Mouse (Mus musculus) embryonic facial prominence, embryonic 11.5 days (tissue): ENCODE data around the gene Gli2. TPM values are rescaled to one million over a fixed set of nuclear protein-coding genes. Genes with fewer than 3 reads are reported as not detected.

Experiments used
- ATAC-seq: fragments of 200-750 bp; cut with Nextera tagmentation; replicated peaks from 2 replicates; pipeline ENCODE4 v1.8.0; 2017; ENCODE audit warnings: low read depth; ENCODE audit not compliant: insufficient number of reproducible peaks, low FRiP score, low TSS enrichment
- DNase-seq: peaks from one replicate; pipeline ENCODE4 v3.0.0-alpha.2; 2015; ENCODE audit warnings: low spot score
- H3K27ac ChIP-seq: fragments of 300-500 bp; sonication (generic); replicated peaks from 2 replicates; pipeline ENCODE4 v1.5.1; 2014; ENCODE audit warnings: mild to moderate bottlenecking, low read depth, low read length, control low read depth
- H3K27me3 ChIP-seq: fragments of 300-500 bp; sonication (generic); 2 replicates; pipeline ENCODE4 v1.6.1; 2014; ENCODE audit warnings: mild to moderate bottlenecking, low read length, moderate library complexity, mixed read lengths; ENCODE audit not compliant: control insufficient read depth, insufficient read depth
- H3K36me3 ChIP-seq: fragments of 300-500 bp; sonication (generic); replicated peaks from 2 replicates; pipeline ENCODE4 v1.6.1; 2014; ENCODE audit warnings: low read depth, mild to moderate bottlenecking, low read length, moderate library complexity, mixed read lengths; ENCODE audit not compliant: control insufficient read depth, insufficient read depth
- H3K4me1 ChIP-seq: fragments of 300-500 bp; sonication (generic); 2 replicates; pipeline ENCODE4 v1.6.1; 2014; ENCODE audit warnings: low read length, mixed read lengths; ENCODE audit not compliant: control insufficient read depth, insufficient read depth
- H3K4me2 ChIP-seq: fragments of 300-500 bp; sonication (generic); 2 replicates; pipeline ENCODE4 v1.6.1; 2014; ENCODE audit warnings: low read depth, mild to moderate bottlenecking, control low read depth, low read length, moderate library complexity
- H3K4me3 ChIP-seq: fragments of 300-500 bp; sonication (generic); 2 replicates; pipeline ENCODE4 v1.5.1; 2014; ENCODE audit warnings: low read depth, low read length, control low read depth
- H3K9ac ChIP-seq: fragments of 300-500 bp; sonication (generic); replicated peaks from 2 replicates; pipeline ENCODE4 v1.6.1; 2014; ENCODE audit warnings: mild to moderate bottlenecking, control low read depth, low read length
- H3K9me3 ChIP-seq: fragments of 300-500 bp; sonication (generic); replicated peaks from 2 replicates; pipeline ENCODE4 v1.6.1; 2016; ENCODE audit warnings: mild to moderate bottlenecking, low read length, inconsistent platforms, mixed read lengths; ENCODE audit not compliant: control insufficient read depth
- WGBS: fragments of 180-500 bp; shearing (Covaris S2); extraction: QIAGEN DNeasy Blood & Tissue Kit; methylation state at CpG from one replicate; pipeline ENCODE4 v1.1.7; 2014; 5-methylcytosine and 5-hydroxymethylcytosine counted together
- polyA plus RNA-seq: library from polyadenylated mRNA; unstranded; fragments of >200 nt; fragmentation: Nextera tagmentation; extraction: Ambion mirVana; gene quantifications from 2 replicates; pipeline ENCODE4 v1.2.1, GENCODE M21; 2014

Gli2 gene
- 13.3 and 14.0 TPM in 2 replicates for polyA plus RNA-seq

DNA sequence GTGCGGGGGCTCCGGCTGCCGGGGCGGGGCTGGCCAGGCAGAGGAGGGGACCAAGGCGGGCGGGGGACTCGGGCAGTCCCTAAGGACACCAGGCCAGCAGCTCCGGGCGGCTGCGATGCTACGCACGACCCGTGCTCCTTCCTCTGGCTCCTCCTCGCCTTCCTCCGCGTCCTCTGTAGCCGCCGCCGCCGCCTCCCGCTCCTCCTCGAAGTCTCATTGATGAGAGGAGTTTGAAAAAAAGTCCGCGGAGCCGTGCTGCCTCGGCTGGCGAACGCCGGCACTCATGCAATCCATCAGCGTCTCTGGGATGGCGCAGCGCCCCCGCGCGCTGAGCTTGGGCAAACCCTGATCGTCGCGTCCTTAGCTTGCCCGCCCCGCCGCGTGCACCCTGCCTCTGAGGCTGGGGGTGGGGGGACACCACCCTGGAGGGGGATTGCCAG lies at the start of gene Gli2:
Gene Gli2, minus strand, starts transcription at position 218 of the 440 bp plus-strand sequence.
- H3K4me2 ChIP-seq = peak within 1 kb of the TSS; percentile 53
- under 1% methylated on average over 40 of the region's 42 CpGs for WGBS
- peak; percentile 85 for ATAC-seq
- no peaks in the 10 kb centered on the region for H3K27me3 ChIP-seq
- peak within 1 kb of the TSS; percentile 55 for H3K4me3 ChIP-seq
- peak within 1 kb of the TSS; percentile 76 for H3K9ac ChIP-seq
- no peaks in the 10 kb centered on the region for H3K36me3 ChIP-seq
- peak within 1 kb of the TSS; percentile 96 for H3K27ac ChIP-seq
- DNase-seq = peak; percentile 95
- no peaks in the 10 kb centered on the region for H3K9me3 ChIP-seq
- H3K4me1 ChIP-seq = peaks cover 4% of the 10 kb centered on the region

GRCm38 (mm10) chr1:119097921-119098521 lies 44.6 kb upstream of the Gli2 start:
- WGBS = 54% methylated on average over 13 of the region's 13 CpGs
- no peak overlapping the region for H3K4me3 ChIP-seq
- no peaks in the 10 kb centered on the region for H3K9me3 ChIP-seq
- no peaks in the 10 kb centered on the region for H3K4me1 ChIP-seq
- no peak overlapping the region for H3K9ac ChIP-seq
- no peak overlapping the region for H3K4me2 ChIP-seq
- H3K27me3 ChIP-seq = no peaks in the 10 kb centered on the region
- no peak for ATAC-seq
- H3K27ac ChIP-seq = no peak overlapping the region
- DNase-seq = no peak
- H3K36me3 ChIP-seq = no peaks in the 10 kb centered on the region

GRCm38 (mm10) chr1:119093739-119094138 lies 40.3 kb upstream of the Gli2 start:
- ATAC-seq = no peak; the same call in 1 of the 2 replicates
- Histone ChIP-seq H3K27ac (no peak overlapping the region), H3K9me3 (no peaks in the 10 kb centered on the region), H3K4me3 (no peak overlapping the region), H3K36me3 (no peaks in the 10 kb centered on the region), H3K4me1 (no peaks in the 10 kb centered on the region), H3K9ac (no peak overlapping the region), H3K27me3 (no peaks in the 10 kb centered on the region), H3K4me2 (no peak overlapping the region)
- WGBS = 17% methylated on average over 8 of the region's 8 CpGs
- DNase-seq = peak; percentile 84

- no peaks in the 10 kb centered on the region for H3K27me3 ChIP-seq
Measured at GRCm38 (mm10) chr1:119089887-119090620, 36.6 kb upstream of the Gli2 start.

DNA sequence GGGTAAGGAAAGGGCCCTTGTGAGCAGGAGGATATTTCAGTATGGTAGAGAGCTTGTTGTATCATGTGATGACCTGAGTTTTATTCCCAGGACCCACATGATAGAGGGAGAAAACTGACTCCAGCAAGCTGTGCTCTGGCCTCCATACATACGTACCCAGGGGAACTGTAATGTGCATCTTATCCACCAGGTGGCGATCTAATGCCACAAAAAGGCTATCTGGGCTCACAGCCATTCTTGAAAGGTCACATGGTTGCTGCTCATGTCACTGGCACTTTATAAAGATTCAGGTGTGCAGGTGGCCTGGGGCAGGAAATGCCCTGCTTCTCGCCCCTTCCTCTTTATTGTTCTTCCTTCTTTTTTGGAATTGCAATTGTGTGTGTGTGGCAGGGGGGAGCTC lies 34.1 kb upstream of the Gli2 start:
- no peaks in the 10 kb centered on the region for H3K9me3 ChIP-seq
- no peak overlapping the region for H3K9ac ChIP-seq
- no peak overlapping the region for H3K27ac ChIP-seq
- no peaks in the 10 kb centered on the region for H3K4me1 ChIP-seq
- DNase-seq (peak; percentile 90), ATAC-seq (peak; percentile 50)
- WGBS = 10% methylated on average over 3 of the region's 3 CpGs
- H3K4me3 ChIP-seq = no peak overlapping the region
- no peaks in the 10 kb centered on the region for H3K27me3 ChIP-seq
- H3K36me3 ChIP-seq = no peaks in the 10 kb centered on the region
- H3K4me2 ChIP-seq = no peak overlapping the region

More at GRCm38 (mm10) chr1:119089887-119090620, 36.6 kb upstream of the Gli2 start:
- H3K9me3 ChIP-seq = no peaks in the 10 kb centered on the region
- H3K9ac ChIP-seq = no peak overlapping the region
- H3K36me3 ChIP-seq = no peaks in the 10 kb centered on the region
- no peaks in the 10 kb centered on the region for H3K4me1 ChIP-seq
- H3K27ac ChIP-seq = no peak overlapping the region
- no peak overlapping the region for H3K4me2 ChIP-seq
- H3K4me3 ChIP-seq = no peak overlapping the region
- WGBS = 71% methylated on average over 18 of the region's 18 CpGs
- ATAC-seq (no peak), DNase-seq (no peak)

GRCm38 (mm10) chr1:119085771-119086170 lies 32.4 kb upstream of the Gli2 start:
- no peak for ATAC-seq
- Histone ChIP-seq H3K9me3 (no peaks in the 10 kb centered on the region), H3K27ac (no peak overlapping the region), H3K4me2 (no peak overlapping the region), H3K4me1 (no peaks in the 10 kb centered on the region), H3K27me3 (no peaks in the 10 kb centered on the region), H3K4me3 (no peak overlapping the region), H3K9ac (no peak overlapping the region), H3K36me3 (no peaks in the 10 kb centered on the region)
- DNase-seq = no peak
- 60% methylated on average over 10 of the region's 10 CpGs for WGBS

DNA sequence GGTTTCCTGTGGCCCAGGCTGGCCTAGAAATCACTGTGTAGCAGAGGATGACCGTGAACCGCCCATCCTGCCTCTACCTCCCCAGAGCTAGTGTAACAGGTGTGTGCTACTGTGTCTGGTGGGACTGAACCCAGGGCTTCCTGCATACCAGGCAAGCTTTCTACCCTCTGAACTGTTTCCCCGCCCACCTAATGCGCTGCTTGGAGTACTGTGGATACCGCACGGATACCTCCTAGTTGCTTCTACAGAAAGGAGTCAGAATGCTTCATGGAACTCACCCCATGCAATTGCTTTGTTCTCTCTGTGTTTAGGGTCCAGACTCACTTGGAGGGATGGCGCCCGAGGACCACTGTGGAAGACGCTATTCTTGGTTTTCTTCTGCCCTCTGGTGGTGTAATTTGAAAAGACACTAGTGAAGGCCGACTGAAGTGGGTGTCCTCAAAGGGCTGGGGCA lies 30.1 kb upstream of the Gli2 start:
- Histone ChIP-seq H3K36me3 (no peaks in the 10 kb centered on the region), H3K27ac (no peak overlapping the region), H3K9me3 (no peaks in the 10 kb centered on the region), H3K27me3 (no peaks in the 10 kb centered on the region), H3K9ac (no peak overlapping the region; the same call in 1 of the 2 replicates), H3K4me2 (no peak overlapping the region), H3K4me1 (no peaks in the 10 kb centered on the region), H3K4me3 (no peak overlapping the region)
- DNase-seq (peak; percentile 93), ATAC-seq (peak; percentile 69; the same call in 1 of the 2 replicates)
- 20% methylated on average over 10 of the region's 10 CpGs for WGBS
